Mouse (Mus musculus) myocyte (in vitro differentiated cells): ENCODE results near the gene Zbtb22. TPM values are rescaled to one million over a fixed set of nuclear protein-coding genes. Genes with fewer than 3 reads are reported as not detected.
"Not testable (repeated sequence)": the region's sequence is repeated elsewhere in the genome, so short reads cannot be mapped to it uniquely, and the experiment has no call there.

Experiments used
- H3K27me3 ChIP-seq: one replicate; pipeline ENCODE4 v1.6.1; 2011; ENCODE audit not compliant: control insufficient read depth, insufficient read depth, insufficient read length
- H3K36me3 ChIP-seq: one replicate; pipeline ENCODE4 v1.6.1; 2011; ENCODE audit not compliant: control insufficient read depth, insufficient read depth
- H3K4me2 ChIP-seq: one replicate; pipeline ENCODE4 v1.6.1; 2011; ENCODE audit warnings: low read depth, control low read depth
- H3K4me3 ChIP-seq: one replicate; pipeline ENCODE4 v1.5.1; 2011; ENCODE audit warnings: mild to moderate bottlenecking, control low read depth, moderate library complexity
- H3K79me2 ChIP-seq: one replicate; pipeline ENCODE4 v1.6.1; 2011; ENCODE audit not compliant: control insufficient read depth, insufficient read depth
- H3ac ChIP-seq: one replicate; pipeline ENCODE4 v1.6.1; 2011; ENCODE audit not compliant: control insufficient read depth, insufficient read length
- CEBPB ChIP-seq: IDR thresholded peaks from 2 replicates; pipeline ENCODE4 v1.6.1; 2011; ENCODE audit warnings: mild to moderate bottlenecking, moderate library complexity; ENCODE audit not compliant: poor library complexity, insufficient read depth, severe bottlenecking
- POLR2A ChIP-seq: IDR thresholded peaks from one replicate; pipeline ENCODE4 v1.6.1; 2011; ENCODE audit warnings: low read depth, mild to moderate bottlenecking, control low read depth, moderate library complexity; ENCODE audit not compliant: insufficient read length
- POLR2AphosphoS2 ChIP-seq: IDR thresholded peaks from one replicate; pipeline ENCODE4 v1.6.1; 2011; ENCODE audit warnings: low read depth, control low read depth; ENCODE audit not compliant: insufficient read length
- REST ChIP-seq: IDR thresholded peaks from one replicate; pipeline ENCODE4 v1.6.1; 2011; ENCODE audit warnings: mild to moderate bottlenecking, control low read depth, moderate library complexity; ENCODE audit not compliant: insufficient read depth, insufficient read length
- SRF ChIP-seq: IDR thresholded peaks from one replicate; pipeline ENCODE4 v1.6.1; 2011; ENCODE audit warnings: low read depth; ENCODE audit not compliant: control insufficient read depth, insufficient read length
- polyA plus RNA-seq: library from polyadenylated mRNA; unstranded; fragments of >200 nt; fragmentation: generic; extraction: Trizol; gene quantifications from one replicate; pipeline ENCODE4 v1.2.1, GENCODE M21; 2012; ENCODE audit warnings: missing spikeins

The Zbtb22 gene
- 31.6 TPM for polyA plus RNA-seq

GRCm38 (mm10) chr17:33915671-33916250 is at the start of gene Zbtb22, which contains the start of gene Tapbp:
Zbtb22 (plus strand) TSS chr17:33915904.
Tapbp (plus strand) TSS chr17:33915899.
- H3K27me3 ChIP-seq, result no peaks in the 10 kb centered on the region
- H3K79me2 ChIP-seq, result peaks cover 6% of the 10 kb centered on the region
- H3ac ChIP-seq, result no peak within 1 kb of the TSS
- H3K36me3 ChIP-seq, result peaks cover 11% of the 10 kb centered on the region
- H3K4me2 ChIP-seq, result peak within 1 kb of the TSS; percentile 78
- H3K4me3 ChIP-seq, result peak within 1 kb of the TSS; percentile 41
- peak; percentile 54 for TF ChIP-seq POLR2A
- TF ChIP-seq SRF, result no peak
- peak; percentile 84 for TF ChIP-seq POLR2AphosphoS2

- H3K4me3 ChIP-seq, H3K79me2 ChIP-seq, H3K36me3 ChIP-seq, H3K4me2 ChIP-seq, H3ac ChIP-seq, H3K27me3 ChIP-seq: not testable (repeated sequence)
These were observed 42.2 kb upstream of the Zbtb22 start, which contains the start of gene Gm7029 for GRCm38 (mm10) chr17:33873537-33873936. Gm7029 (plus strand) TSS chr17:33873837.

- H3ac ChIP-seq, result no peak overlapping the region
- TF ChIP-seq REST (no peak), CEBPB (no peak)
- no peaks in the 10 kb centered on the region for H3K27me3 ChIP-seq
- H3K4me3 ChIP-seq, result no peak overlapping the region
- H3K79me2 ChIP-seq, result no peaks in the 10 kb centered on the region
- no peaks in the 10 kb centered on the region for H3K36me3 ChIP-seq
- no peak overlapping the region for H3K4me2 ChIP-seq
These were observed 41.3 kb upstream of the Zbtb22 start for GRCm38 (mm10) chr17:33874411-33874810.

- not testable (repeated sequence) for H3K27me3 ChIP-seq, H3K79me2 ChIP-seq, H3K4me3 ChIP-seq, H3ac ChIP-seq, H3K36me3 ChIP-seq, H3K4me2 ChIP-seq
These were observed 39.9 kb upstream of the Zbtb22 start for GRCm38 (mm10) chr17:33875797-33876196.

- not testable (repeated sequence) for H3K4me2 ChIP-seq, H3K27me3 ChIP-seq, H3K36me3 ChIP-seq, H3K4me3 ChIP-seq, H3ac ChIP-seq
- peaks cover 22% of the 10 kb centered on the region for H3K79me2 ChIP-seq
These were observed 31.4 kb upstream of the Zbtb22 start for GRCm38 (mm10) chr17:33884320-33884719.

GRCm38 (mm10) chr17:33887802-33888201 is 27.9 kb upstream of the Zbtb22 start:
- not testable (repeated sequence) for H3ac ChIP-seq, H3K4me3 ChIP-seq, H3K27me3 ChIP-seq, H3K36me3 ChIP-seq
- Histone ChIP-seq H3K79me2 (peaks cover 27% of the 10 kb centered on the region), H3K4me2 (peak overlapping the region; percentile 79)

GRCm38 (mm10) chr17:33888230-33888629 is 27.5 kb upstream of the Zbtb22 start:
- H3K4me3 ChIP-seq, H3ac ChIP-seq, H3K36me3 ChIP-seq, H3K27me3 ChIP-seq: not testable (repeated sequence)
- peaks cover 27% of the 10 kb centered on the region for H3K79me2 ChIP-seq
- H3K4me2 ChIP-seq, result peak overlapping the region; percentile 79

- Histone ChIP-seq H3K4me3 (peak overlapping the region; percentile 44), H3K4me2 (peak overlapping the region; percentile 52), H3ac (peak overlapping the region; percentile 48), H3K79me2 (peaks cover 27% of the 10 kb centered on the region)
- not testable (repeated sequence) for H3K36me3 ChIP-seq, H3K27me3 ChIP-seq
- peak; percentile 80 for TF ChIP-seq POLR2A
These were observed 25.7 kb upstream of the Zbtb22 start for GRCm38 (mm10) chr17:33889941-33890532.
